Mouse (Mus musculus): Measurements from ENCODE around the gene Ppp1r12c.

The Ppp1r12c gene

GRCm38 (mm10) chr7:4482281-4482680 is 19.2 kb downstream of the Ppp1r12c start:
- no peak for DNase-seq

DNA sequence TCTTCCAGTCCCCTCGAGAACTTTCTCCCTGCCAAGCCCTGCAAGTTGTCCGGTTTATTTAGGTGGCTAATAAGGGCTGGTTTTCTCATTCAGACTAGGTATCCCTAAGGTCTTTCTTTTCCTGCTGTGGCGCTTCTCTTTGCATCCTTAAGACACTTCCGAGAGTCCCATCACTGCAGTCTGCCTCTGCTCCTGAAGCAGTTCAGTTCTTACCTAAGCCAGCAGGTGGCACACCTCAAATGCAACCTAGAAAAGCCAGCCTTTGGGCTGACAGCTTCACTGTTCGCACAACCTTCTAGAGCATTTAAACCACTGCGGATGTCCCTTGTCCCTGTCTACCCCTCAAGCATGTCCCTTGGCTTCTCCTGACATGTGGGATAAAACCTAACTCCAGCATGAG is 21.8 kb downstream of the Ppp1r12c start:
- peak; percentile 34 to 49 for DNase-seq

DNA sequence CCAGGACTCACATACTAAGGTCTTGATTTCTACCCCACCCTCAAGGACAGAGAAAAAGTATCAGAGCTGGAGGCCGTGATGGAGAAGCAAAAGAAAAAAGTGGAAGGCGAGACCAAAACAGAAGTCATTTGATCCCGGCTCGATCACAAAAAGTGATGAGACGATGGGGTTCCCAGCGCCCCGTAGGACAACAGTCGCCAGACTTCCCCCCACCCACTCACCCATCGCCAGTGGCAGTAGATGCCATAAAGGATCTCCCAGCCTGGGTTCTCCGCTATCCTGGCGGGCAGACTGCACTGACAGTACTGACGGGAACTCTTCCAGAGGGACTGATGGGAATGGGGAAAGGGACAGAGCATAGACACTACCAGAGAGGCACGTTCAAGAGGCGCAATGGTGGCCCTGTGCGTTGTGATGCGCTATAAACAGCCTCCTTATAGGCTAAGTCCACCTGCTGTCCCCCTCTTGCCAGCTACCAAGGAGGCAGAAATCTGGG is 22.6 kb downstream of the Ppp1r12c start:
- DNase-seq: no peak

DNA sequence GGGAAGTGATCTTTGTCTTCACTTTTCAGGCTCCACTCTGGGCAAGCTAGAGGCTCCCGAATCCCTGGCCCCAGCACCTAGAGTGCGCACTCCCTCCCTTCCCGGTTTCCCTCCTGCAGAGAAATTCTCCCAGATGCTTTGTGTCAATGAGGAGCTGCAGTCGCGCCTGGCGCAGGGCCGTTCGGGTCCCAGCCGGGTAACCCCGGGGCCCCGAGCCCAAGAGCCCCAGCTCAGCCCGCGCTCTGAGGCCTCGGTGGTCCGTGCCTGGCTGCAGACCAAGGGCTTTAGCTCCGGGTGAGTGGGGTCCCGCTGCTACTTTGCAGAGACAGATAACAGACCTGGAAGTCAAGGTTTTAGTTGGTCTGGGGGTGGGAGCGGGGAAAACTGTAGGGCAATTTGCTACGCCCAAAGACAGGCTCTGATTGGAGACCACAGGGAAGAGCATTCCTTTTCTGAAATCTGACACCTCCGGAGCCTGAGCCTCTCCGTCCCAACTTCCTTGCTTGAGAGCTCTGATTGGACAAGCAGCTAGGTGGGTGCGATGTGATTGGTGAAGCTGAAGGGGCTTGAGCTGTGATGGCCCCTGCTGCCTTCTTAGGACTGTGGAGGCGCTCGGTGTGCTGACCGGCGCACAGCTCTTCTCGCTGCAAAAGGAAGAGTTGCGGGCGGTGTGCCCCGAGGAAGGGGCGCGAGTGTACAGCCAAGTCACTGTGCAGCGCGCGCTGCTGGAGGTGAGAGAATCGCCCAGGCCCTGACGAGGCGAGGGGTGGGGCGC is 23.3 kb downstream of the Ppp1r12c start:
- peak; percentile 74 to 87 for DNase-seq

GRCm38 (mm10) chr7:4473940-4474339 is 27.5 kb downstream of the Ppp1r12c start:
- no peak for DNase-seq

GRCm38 (mm10) chr7:4471179-4471555 is 30.3 kb downstream of the Ppp1r12c start:
- DNase-seq: peak; percentile 68 to 82

- peak; percentile 64 to 75 for DNase-seq
Observed at GRCm38 (mm10) chr7:4470275-4471178, 31.0 kb downstream of the Ppp1r12c start.

GRCm38 (mm10) chr7:4467801-4468200 is 33.7 kb downstream of the Ppp1r12c start:
- no peak for DNase-seq

GRCm38 (mm10) chr7:4464194-4464824 is 37.2 kb downstream of the Ppp1r12c start:
- peak; percentile 64 to 81 for DNase-seq

DNA sequence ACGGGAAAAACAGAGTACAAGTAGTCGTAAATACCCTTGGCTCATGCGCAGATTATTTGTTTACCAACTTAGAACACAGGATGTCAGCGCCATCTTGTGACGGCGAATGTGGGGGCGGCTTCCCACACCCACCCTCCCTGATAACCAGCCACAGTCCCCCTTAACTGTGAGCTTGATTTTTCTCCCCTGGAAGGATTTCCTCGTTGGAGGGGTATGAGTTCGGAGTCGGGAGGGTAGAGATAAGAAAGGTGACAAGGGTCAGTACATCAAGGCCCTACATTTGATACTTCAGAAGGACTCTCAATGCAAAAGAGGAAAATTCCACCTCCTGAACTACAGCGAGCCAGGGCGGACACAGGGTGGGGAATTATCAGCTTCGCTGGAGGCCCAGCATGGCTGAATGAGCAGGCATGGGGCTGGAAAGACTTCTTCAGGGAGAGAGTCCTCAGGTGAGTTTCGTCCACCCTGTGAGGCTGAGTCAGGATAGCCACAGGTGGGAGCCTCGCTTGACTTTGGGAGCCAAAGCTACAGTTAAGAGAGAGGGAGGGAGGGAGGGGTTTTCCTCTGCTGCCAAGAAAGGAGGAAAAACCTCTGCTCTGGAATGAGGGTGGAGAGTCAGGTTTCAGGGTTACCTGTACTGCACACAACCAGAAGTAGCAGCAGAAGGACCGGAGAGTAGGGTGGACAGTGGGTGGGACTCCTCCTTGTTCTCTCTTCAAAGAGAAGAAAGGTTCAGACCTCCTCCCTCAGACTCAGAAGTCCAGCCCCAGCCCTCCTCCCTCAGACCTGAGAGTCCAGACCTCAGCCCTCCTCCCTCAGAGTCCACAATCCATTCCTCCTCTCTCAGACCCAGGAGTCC is 40.7 kb downstream of the Ppp1r12c start, which contains the start of gene Eps8l1:
TSS of gene Eps8l1 (plus strand) at position 99 of the 859 bp plus-strand sequence.
- peak in 1 of 2 experiments; percentile 26 for DNase-seq

DNA sequence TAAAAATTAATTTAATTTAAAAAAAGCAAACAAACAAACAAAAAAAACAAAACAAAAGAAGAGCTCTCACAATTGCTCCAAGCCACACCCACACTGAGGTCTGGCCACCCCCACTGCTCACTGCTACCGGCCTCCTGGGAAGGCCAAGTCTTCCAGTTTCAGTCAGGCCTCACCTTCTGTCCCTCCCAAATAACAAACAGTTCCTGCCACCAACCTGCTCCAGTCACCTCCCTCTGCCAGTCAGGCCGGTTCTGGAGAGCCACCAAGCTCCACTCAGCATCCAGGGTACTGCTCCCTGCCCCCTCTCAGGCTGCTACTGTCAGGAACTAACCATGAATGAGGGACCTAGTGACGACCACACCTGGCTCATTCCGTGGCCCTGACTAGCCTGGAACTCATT is 48.8 kb downstream of the Ppp1r12c start:
- DNase-seq: peak in 1 of 2 experiments; percentile 42

DNA sequence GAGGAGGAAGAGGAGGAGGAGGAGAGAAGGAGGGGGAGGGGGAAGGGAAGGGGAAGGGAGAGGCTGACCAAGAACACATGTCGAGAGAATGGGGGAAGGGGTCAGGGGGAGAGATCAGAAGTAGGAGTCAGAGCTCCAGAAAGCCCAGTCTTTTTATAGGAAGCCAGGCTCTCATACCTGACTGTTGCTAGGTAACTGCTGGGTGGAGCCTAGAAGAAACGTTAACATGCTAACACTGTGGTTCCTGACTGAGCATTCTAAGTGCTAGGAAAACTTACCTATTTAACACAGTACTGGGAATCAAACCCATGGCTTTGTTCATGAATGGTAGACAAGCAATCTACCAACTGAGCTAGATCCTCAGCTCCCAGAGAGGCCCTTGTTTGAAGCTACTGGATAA is 52.3 kb downstream of the Ppp1r12c start:
- DNase-seq: no peak

GRCm38 (mm10) chr7:4448439-4448838 is 53.0 kb downstream of the Ppp1r12c start:
- no peak for DNase-seq

DNA sequence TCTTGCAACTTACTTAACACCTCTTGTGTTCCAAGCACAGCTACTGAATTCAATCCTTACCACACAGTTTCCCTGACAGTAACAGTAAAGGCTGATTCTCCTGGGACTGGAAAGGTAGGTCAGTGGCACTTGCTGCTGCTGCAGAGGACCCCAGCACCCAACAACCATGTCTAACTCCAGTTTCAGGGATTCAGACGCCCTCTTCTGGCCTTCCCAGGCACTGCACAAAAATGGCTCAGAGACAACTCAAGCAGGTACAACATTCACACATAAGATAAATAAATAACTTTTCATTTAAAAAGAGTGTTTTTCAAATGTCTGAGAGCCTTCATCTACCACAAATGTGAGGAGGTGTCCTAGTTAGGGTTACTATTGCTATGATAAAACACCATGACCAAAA is 54.3 kb downstream of the Ppp1r12c start:
- DNase-seq: no peak

DNA sequence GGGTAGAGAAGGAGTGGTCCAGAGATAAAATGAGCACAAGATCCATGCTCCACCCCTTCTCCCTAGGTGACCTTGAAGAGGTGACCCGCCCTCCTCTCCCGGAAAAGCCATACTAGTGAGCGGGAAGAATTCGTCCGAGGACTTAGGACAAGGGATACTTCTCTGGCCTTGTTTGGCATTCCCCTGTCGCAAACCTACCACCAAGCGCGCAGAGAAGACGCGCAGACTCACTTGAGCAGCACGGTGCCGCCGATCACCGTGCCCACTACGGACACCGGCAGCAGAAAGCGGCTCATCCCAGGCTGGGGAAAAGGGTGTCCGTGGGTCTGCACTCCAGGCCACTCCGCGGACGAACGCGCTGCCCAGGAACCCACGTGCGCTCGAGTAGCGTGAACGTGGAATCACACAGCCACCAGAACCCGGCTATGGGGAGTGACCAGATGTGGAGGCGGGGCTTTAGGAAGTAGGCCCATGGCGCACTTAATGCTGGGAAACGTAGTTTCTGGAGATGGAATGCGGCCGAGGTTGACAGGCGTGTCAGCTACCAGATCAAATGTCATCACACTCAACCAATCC is 56.2 kb downstream of the Ppp1r12c start, which contains the start of gene Rdh13:
TSS of gene Rdh13 (minus strand) at position 434 of the 576 bp plus-strand sequence.
- DNase-seq: peak; percentile 92 to 94

DNA sequence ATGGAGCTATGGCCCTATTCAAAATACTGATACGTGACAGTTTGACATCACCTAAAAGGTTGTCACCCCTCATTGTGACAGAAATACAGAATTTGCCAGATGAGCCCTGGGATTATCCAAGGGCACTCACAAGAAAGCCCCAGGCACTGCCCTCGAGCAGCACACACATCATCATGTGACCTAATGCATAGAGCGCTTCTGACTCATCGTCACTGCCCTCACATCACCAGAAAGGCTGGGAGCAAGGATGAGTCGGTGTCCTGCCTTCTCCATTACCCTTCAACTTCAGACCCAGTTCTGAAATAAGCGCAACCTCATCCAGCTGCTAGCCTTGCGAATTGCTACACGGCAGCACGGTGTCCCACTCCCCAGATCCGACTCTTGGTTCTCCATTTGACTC is 60.9 kb downstream of the Ppp1r12c start:
- no peak for DNase-seq

GRCm38 (mm10) chr7:4437721-4438120 is 63.8 kb downstream of the Ppp1r12c start:
- DNase-seq: no peak

- DNase-seq: no peak
Observed at GRCm38 (mm10) chr7:4432026-4432425, 69.5 kb downstream of the Ppp1r12c start.

GRCm38 (mm10) chr7:4431548-4431947 is 69.9 kb downstream of the Ppp1r12c start:
- DNase-seq: peak; percentile 66 to 87

Measured in kidney, adult 8-10 months (tissue).